Mouse (Mus musculus) CH12.LX (cell line): ENCODE results near the gene 1810062G17Rik.

Source experiments
- CTCF ChIP-seq, 2 experiments: IDR thresholded peaks in 1 of 2; conservative IDR thresholded peaks in 1 of 2; 2 replicates each; pipeline ENCODE4 v1.5.1; 2011 to 2012; ENCODE audit warnings: low read depth in 2 of 2, low read length in 2 of 2, improper control_type of control experiment in 1 of 2, inconsistent platforms in 1 of 2, mild to moderate bottlenecking in 1 of 2, moderate library complexity in 1 of 2
- GABPA ChIP-seq: IDR thresholded peaks from 2 replicates; pipeline ENCODE4 v1.6.1; 2012; ENCODE audit warnings: low read depth, low read length, improper control_type of control experiment, inconsistent platforms; ENCODE audit not compliant: insufficient replicate concordance
- MAX ChIP-seq: IDR thresholded peaks from 2 replicates; pipeline ENCODE4 v1.6.1; 2011; ENCODE audit warnings: low read length, improper control_type of control experiment

- TF ChIP-seq CTCF (conservative IDR thresholded peaks at IDR 0.05 in 1 of 2, IDR thresholded peaks at IDR 0.05 in 1 of 2; ENCODE audit: low read depth in 2 of 2, low read length in 2 of 2) (no peak), GABPA (no peak), MAX (no peak)
Observed at GRCm38 (mm10) chr3:36511491-36511890, 35.8 kb downstream of the 1810062G17Rik start.
